Mouse (Mus musculus) adrenal gland (tissue): ENCODE data around the gene Vps37b.

Source experiments
- intact Hi-C: fragments of 180-260 bp; cut with DNase I; formaldehyde crosslinking; loops from one replicate; pipeline ENCODE4 v1.15.1; 2025

The Vps37b gene

GRCm38 (mm10) chr5:124025587-124026441, 6.3 kb downstream of the Vps37b start:
- intact Hi-C loops: no loop called here

- intact Hi-C loops: no loop called here
These were observed 6.9 kb downstream of the Vps37b start for GRCm38 (mm10) chr5:124025146-124025545.

GRCm38 (mm10) chr5:124024677-124025076, 7.4 kb downstream of the Vps37b start:
- intact Hi-C loops: no loop called here

GRCm38 (mm10) chr5:124022365-124022764, 9.7 kb downstream of the Vps37b start:
- intact Hi-C loops: no loop called here

- intact Hi-C loops: no loop called here
These were observed 10.4 kb downstream of the Vps37b start for GRCm38 (mm10) chr5:124021701-124022100.

- intact Hi-C loops: no loop called here
These were observed 10.9 kb downstream of the Vps37b start for GRCm38 (mm10) chr5:124021148-124021547.

- intact Hi-C loops: no loop called here
These were observed 12.5 kb downstream of the Vps37b start for GRCm38 (mm10) chr5:124019348-124020216.

- intact Hi-C loops: no loop called here
These were observed 13.4 kb downstream of the Vps37b start for GRCm38 (mm10) chr5:124018651-124019050.

GRCm38 (mm10) chr5:124017941-124018340, 14.1 kb downstream of the Vps37b start:
- intact Hi-C loops: no loop called here

- intact Hi-C loops: no loop called here
These were observed 15.7 kb downstream of the Vps37b start for GRCm38 (mm10) chr5:124016291-124016821.

GRCm38 (mm10) chr5:124015727-124016126, 16.3 kb downstream of the Vps37b start:
- intact Hi-C loops: no loop called here

GRCm38 (mm10) chr5:124014791-124015251, 17.2 kb downstream of the Vps37b start:
- intact Hi-C loops: no loop called here

- intact Hi-C loops: no loop called here
These were observed 17.9 kb downstream of the Vps37b start for GRCm38 (mm10) chr5:124014180-124014579.

GRCm38 (mm10) chr5:124013747-124014146, 18.3 kb downstream of the Vps37b start:
- intact Hi-C loops: no loop called here

- intact Hi-C loops: no loop called here
These were observed 19.2 kb downstream of the Vps37b start for GRCm38 (mm10) chr5:124012885-124013284.

- intact Hi-C loops: no loop called here
These were observed 20.1 kb downstream of the Vps37b start for GRCm38 (mm10) chr5:124011927-124012326.

- intact Hi-C loops: no loop called here
These were observed 21.0 kb downstream of the Vps37b start for GRCm38 (mm10) chr5:124010910-124011655.

- intact Hi-C loops: no loop called here
These were observed 22.0 kb downstream of the Vps37b start for GRCm38 (mm10) chr5:124010077-124010476.

- intact Hi-C loops: no loop called here
These were observed 25.1 kb downstream of the Vps37b start for GRCm38 (mm10) chr5:124006891-124007491.

GRCm38 (mm10) chr5:124006082-124006873, 25.8 kb downstream of the Vps37b start:
- intact Hi-C loops: no loop called here
